8 mouse cellular contexts compared by ENCODE assay signal in genomic region chr19:8251896-8252704, GRCm38 (mm10). TPM values are rescaled to one million over a fixed set of nuclear protein-coding genes. Genes with fewer than 3 reads are reported as not detected.
A peak's percentile ranks its signal among the peaks of the same experiment; 100 is the strongest.
DNase-seq lines count a peak whose midpoint lies in the region; ATAC-seq lines count a peak whose summit lies in the region.

No protein-coding gene starts in this region.

- ATAC-seq in heart, embryonic 11.5 days (replicated peaks; ENCODE audit: insufficient number of reproducible peaks, low FRiP score, low TSS enrichment) = peak; percentile 95
- ATAC-seq in liver, embryonic 15.5 days (ENCODE audit: insufficient read depth) = peak; percentile 94
- ATAC-seq in neural tube, embryonic 11.5 days (ENCODE audit: insufficient read depth, low FRiP score, low TSS enrichment) = peak; percentile 90

- DNase-seq in CD4-positive helper T cell, adult 2 months (ENCODE audit: low read depth, low spot score) = peak; percentile 63
- DNase-seq in adrenal gland, postnatal 14 days = peak; percentile 55
- peak; percentile 58 for DNase-seq in embryonic facial prominence, embryonic 10.5 days (ENCODE audit: low spot score)
- DNase-seq in kidney, adult 9 months = peak; percentile 65
- peak; percentile 66 for DNase-seq in neural tube, embryonic 11.5 days (ENCODE audit: low spot score)
- DNase-seq in testis, postnatal 14 days (ENCODE audit: low spot score) = peak; percentile 3

- H3K27me3 ChIP-seq in embryonic facial prominence, embryonic 10.5 days (replicated peaks; ENCODE audit: low read depth, poor library complexity, severe bottlenecking) = no peaks in the 10 kb centered on the region
- H3K27me3 ChIP-seq in heart, embryonic 11.5 days (ENCODE audit: control insufficient read depth, insufficient read depth, low read length) = no peaks in the 10 kb centered on the region
- H3K27me3 ChIP-seq in liver, embryonic 15.5 days = no peaks in the 10 kb centered on the region
- no peaks in the 10 kb centered on the region for H3K27me3 ChIP-seq in neural tube, embryonic 11.5 days (ENCODE audit: control insufficient read depth, insufficient read depth, low read length)

- H3K4me3 ChIP-seq in embryonic facial prominence, embryonic 10.5 days = peak overlapping the region; percentile 70
- H3K4me3 ChIP-seq in heart, embryonic 11.5 days (ENCODE audit: low read depth, low read length) = peak overlapping the region; percentile 69
- H3K4me3 ChIP-seq in liver, embryonic 15.5 days (replicated peaks) = peak overlapping the region; percentile 51
- H3K4me3 ChIP-seq in neural tube, embryonic 11.5 days (ENCODE audit: low read depth, low read length) = peak overlapping the region; percentile 47

- H3K9me3 ChIP-seq in embryonic facial prominence, embryonic 10.5 days = peaks cover 10% of the 10 kb centered on the region; the same call in 1 of the 2 replicates
- no peaks in the 10 kb centered on the region; the same call in 1 of the 2 replicates for H3K9me3 ChIP-seq in heart, embryonic 11.5 days (replicated peaks; ENCODE audit: control insufficient read depth, low read length)
- H3K9me3 ChIP-seq in liver, embryonic 15.5 days (replicated peaks) = no peaks in the 10 kb centered on the region
- H3K9me3 ChIP-seq in neural tube, embryonic 11.5 days (ENCODE audit: control insufficient read depth, low read length) = peaks cover 3% of the 10 kb centered on the region; the same call in 1 of the 2 replicates

- H3K9ac ChIP-seq in heart, embryonic 11.5 days (ENCODE audit: low read depth, low read length) = peak overlapping the region; percentile 77
- no peak overlapping the region for H3K9ac ChIP-seq in liver, embryonic 15.5 days
- H3K9ac ChIP-seq in neural tube, embryonic 11.5 days (ENCODE audit: low read length) = peak overlapping the region; percentile 55

- no peaks in the 10 kb centered on the region for H3K36me3 ChIP-seq in embryonic facial prominence, embryonic 10.5 days (replicated peaks)
- no peaks in the 10 kb centered on the region for H3K36me3 ChIP-seq in heart, embryonic 11.5 days (ENCODE audit: control insufficient read depth, insufficient read depth, low read length)
- H3K36me3 ChIP-seq in liver, embryonic 15.5 days (replicated peaks) = no peaks in the 10 kb centered on the region
- no peaks in the 10 kb centered on the region for H3K36me3 ChIP-seq in neural tube, embryonic 11.5 days (ENCODE audit: control insufficient read depth, insufficient read depth, low read length)

- 7% methylated on average over 58 of the region's 58 CpGs for WGBS in embryonic facial prominence, embryonic 10.5 days
- 2% methylated on average over 50 of the region's 58 CpGs for WGBS in heart, embryonic 11.5 days (ENCODE audit: insufficient replicate concordance)
- WGBS in liver, embryonic 15.5 days (ENCODE audit: insufficient replicate concordance) = 10% methylated on average over 45 of the region's 58 CpGs
- WGBS in neural tube, embryonic 11.5 days = 9% methylated on average over 43 of the region's 58 CpGs

- H3K4me1 ChIP-seq in embryonic facial prominence, embryonic 10.5 days = no peaks in the 10 kb centered on the region; the same call in 1 of the 2 replicates
- H3K4me1 ChIP-seq in heart, embryonic 11.5 days (ENCODE audit: control insufficient read depth, insufficient read depth, low read length) = no peaks in the 10 kb centered on the region
- H3K4me1 ChIP-seq in liver, embryonic 15.5 days (replicated peaks) = no peaks in the 10 kb centered on the region
- H3K4me1 ChIP-seq in neural tube, embryonic 11.5 days (ENCODE audit: control insufficient read depth, insufficient read depth, low read length) = no peaks in the 10 kb centered on the region

- peak overlapping the region; percentile 86 for H3K27ac ChIP-seq in embryonic facial prominence, embryonic 10.5 days (replicated peaks)
- H3K27ac ChIP-seq in heart, embryonic 11.5 days (ENCODE audit: low read depth, low read length) = peak overlapping the region; percentile 85
- H3K27ac ChIP-seq in liver, embryonic 15.5 days (replicated peaks) = peak overlapping the region; percentile 79
- H3K27ac ChIP-seq in neural tube, embryonic 11.5 days (ENCODE audit: low read depth, low read length) = 0 out of 2 replicates have a peak overlapping the region, but pooled peaks have one; percentile 27

- peak overlapping the region; percentile 67 for H3K4me2 ChIP-seq in heart, embryonic 11.5 days
- peak overlapping the region; percentile 58 for H3K4me2 ChIP-seq in liver, embryonic 15.5 days
- H3K4me2 ChIP-seq in neural tube, embryonic 11.5 days (ENCODE audit: low read depth) = peak overlapping the region; percentile 55

RNA-seq across cellular contexts. Expression of gene Slc22a29, which starts 33.4 kb away (rescaled TPM):
- total RNA-seq in adrenal gland, postnatal 14 days (2021) = 2.6 TPM in 1 of 2 replicates, not detected in the other
- not detected in 2 replicates for polyA plus RNA-seq in embryonic facial prominence, embryonic 10.5 days (2016; fragmentation: Nextera tagmentation; extraction: Ambion mirVana)
- polyA plus RNA-seq in heart, embryonic 11.5 days (2014; fragmentation: Nextera tagmentation; extraction: Ambion mirVana) = not detected in 2 replicates
- 0.03 and 0.14 TPM in 2 replicates for polyA plus RNA-seq in liver, embryonic 15.5 days (2015; fragmentation: Nextera tagmentation; extraction: Ambion mirVana)
- polyA plus RNA-seq in neural tube, embryonic 11.5 days (2014; fragmentation: Nextera tagmentation; extraction: Ambion mirVana) = 0.14 TPM in 1 of 2 replicates, not detected in the other

Comparison
In these comparisons a context has a peak if more than half of its experiments do, and no peak if none do; other contexts are left out.
1. Peak in every context shown above with its lines: DNase-seq, ATAC-seq, H3K4me3 ChIP-seq and H3K27ac ChIP-seq.
2. DNase-seq: peak in every context shown above with its lines; median percentile 66 in neural tube, embryonic 11.5 days; 65 in kidney, adult 9 months; 63 in CD4-positive helper T cell, adult 2 months; 58 in embryonic facial prominence, embryonic 10.5 days; 55 in adrenal gland, postnatal 14 days; 3 in testis, postnatal 14 days.
3. H3K27ac ChIP-seq: peak in every context shown above with its lines; median percentile 86 in embryonic facial prominence, embryonic 10.5 days; 85 in heart, embryonic 11.5 days; 79 in liver, embryonic 15.5 days; 27 in neural tube, embryonic 11.5 days.